Mouse (Mus musculus) forebrain, postnatal 0 days (tissue): ENCODE measurements around the gene Prpf8. TPM values are rescaled to one million over a fixed set of nuclear protein-coding genes. Genes with fewer than 3 reads are reported as not detected.

Source experiments
- ATAC-seq: fragments of 200-750 bp; cut with Nextera tagmentation; 2 replicates; pipeline ENCODE4 v1.8.0; 2017; ENCODE audit warnings: mild to moderate bottlenecking, moderate library complexity
- DNase-seq: peaks from one replicate; pipeline ENCODE4 v3.0.0-alpha.2; 2015
- H3K27ac ChIP-seq: fragments of 300-500 bp; sonication (generic); 2 replicates; pipeline ENCODE4 v1.5.1; 2014; ENCODE audit warnings: low read depth, mild to moderate bottlenecking, antibody characterized with exemption, low read length, moderate library complexity, mixed read lengths
- H3K27me3 ChIP-seq: fragments of 300-500 bp; sonication (generic); 2 replicates; pipeline ENCODE4 v1.6.1; 2014; ENCODE audit warnings: mild to moderate bottlenecking, low read length, mixed read lengths; ENCODE audit not compliant: insufficient read depth
- H3K36me3 ChIP-seq: fragments of 300-500 bp; sonication (generic); 2 replicates; pipeline ENCODE4 v1.6.1; 2014; ENCODE audit warnings: mild to moderate bottlenecking, moderate library complexity; ENCODE audit not compliant: insufficient read depth
- H3K4me1 ChIP-seq: fragments of 300-500 bp; sonication (generic); 2 replicates; pipeline ENCODE4 v1.6.1; 2014; ENCODE audit warnings: antibody characterized with exemption; ENCODE audit not compliant: insufficient read depth
- H3K4me2 ChIP-seq: fragments of 300-500 bp; sonication (generic); 2 replicates; pipeline ENCODE4 v1.6.1; 2014; ENCODE audit warnings: low read depth, mild to moderate bottlenecking, moderate library complexity
- H3K4me3 ChIP-seq: fragments of 300-500 bp; sonication (generic); 2 replicates; pipeline ENCODE4 v1.5.1; 2014; ENCODE audit warnings: low read depth, low read length, mixed read lengths
- H3K9ac ChIP-seq: fragments of 300-500 bp; sonication (generic); 2 replicates; pipeline ENCODE4 v1.6.1; 2014; ENCODE audit warnings: mild to moderate bottlenecking
- H3K9me3 ChIP-seq: fragments of 300-500 bp; sonication (generic); 2 replicates; pipeline ENCODE4 v1.6.1; 2016; ENCODE audit warnings: low read length
- CTCF ChIP-seq: sonication (generic); IDR thresholded peaks from 2 replicates; pipeline ENCODE4 v1.5.1; 2016; ENCODE audit warnings: antibody characterized with exemption, control low read depth, low read depth
- WGBS: fragments of 180-500 bp; shearing (Covaris S2); extraction: QIAGEN DNeasy Blood & Tissue Kit; methylation state at CpG from one replicate; pipeline ENCODE4 v1.1.7; 2014; 5-methylcytosine and 5-hydroxymethylcytosine counted together
- polyA plus RNA-seq: library from polyadenylated mRNA; unstranded; fragments of >200 nt; fragmentation: Nextera tagmentation; extraction: Ambion mirVana; gene quantifications from 2 replicates; pipeline ENCODE4 v1.2.1, GENCODE M21; 2015
- total RNA-seq: library from RNA; depleted of rRNA; stranded (reverse); fragments of >200 nt; gene quantifications from 2 replicates; pipeline ENCODE4 v1.2.3, GENCODE M21; 2014

Gene Prpf8
- total and polyA plus RNA-seq, 2 experiments from 2014 or later: 27.9 to 120 TPM

DNA sequence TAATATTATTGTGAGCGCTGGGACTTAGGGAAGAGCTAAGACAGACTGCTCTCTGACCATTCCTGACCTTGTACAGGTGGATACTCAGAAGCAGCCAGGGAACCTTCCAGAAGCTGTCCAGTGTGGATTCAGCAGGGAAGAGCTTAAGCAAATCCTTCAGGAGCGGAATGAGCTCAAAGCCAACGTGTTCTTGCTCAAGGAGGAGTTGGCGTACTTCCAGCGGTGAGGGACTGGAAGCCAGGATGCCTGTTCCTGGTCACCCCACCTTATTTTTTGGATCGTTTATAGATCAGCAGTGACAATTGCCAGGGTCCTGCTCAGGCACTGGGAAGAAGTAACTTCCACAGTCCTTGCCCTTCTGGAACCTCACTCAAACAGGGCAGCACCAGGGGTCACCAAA, 24.6 kb downstream of the Prpf8 start:
- H3K4me1 ChIP-seq: peaks cover 6% of the 10 kb centered on the region; the same call in 1 of the 2 replicates
- no peak overlapping the region for H3K4me2 ChIP-seq
- H3K4me3 ChIP-seq: no peak overlapping the region
- H3K9me3 ChIP-seq: no peaks in the 10 kb centered on the region
- H3K36me3 ChIP-seq: peaks cover 23% of the 10 kb centered on the region
- no peak for TF ChIP-seq CTCF
- 0 out of 2 replicates have a peak overlapping the region, but pooled peaks have one; percentile 79 for H3K27ac ChIP-seq
- H3K9ac ChIP-seq: no peak overlapping the region
- ATAC-seq: no peak
- no peak for DNase-seq
- 79% methylated on average over 6 of the region's 6 CpGs for WGBS
- no peaks in the 10 kb centered on the region for H3K27me3 ChIP-seq

GRCm38 (mm10) chr11:75512301-75513018, 25.8 kb downstream of the Prpf8 start:
- no peak overlapping the region for H3K9ac ChIP-seq
- TF ChIP-seq CTCF: no peak
- peaks cover 6% of the 10 kb centered on the region; the same call in 1 of the 2 replicates for H3K4me1 ChIP-seq
- H3K27ac ChIP-seq: no peak overlapping the region
- ATAC-seq (no peak), DNase-seq (no peak)
- H3K27me3 ChIP-seq: no peaks in the 10 kb centered on the region
- H3K9me3 ChIP-seq: no peaks in the 10 kb centered on the region
- H3K4me2 ChIP-seq: no peak overlapping the region
- WGBS: 83% methylated on average over 9 of the region's 9 CpGs
- H3K36me3 ChIP-seq: peaks cover 18% of the 10 kb centered on the region
- H3K4me3 ChIP-seq: no peak overlapping the region

DNA sequence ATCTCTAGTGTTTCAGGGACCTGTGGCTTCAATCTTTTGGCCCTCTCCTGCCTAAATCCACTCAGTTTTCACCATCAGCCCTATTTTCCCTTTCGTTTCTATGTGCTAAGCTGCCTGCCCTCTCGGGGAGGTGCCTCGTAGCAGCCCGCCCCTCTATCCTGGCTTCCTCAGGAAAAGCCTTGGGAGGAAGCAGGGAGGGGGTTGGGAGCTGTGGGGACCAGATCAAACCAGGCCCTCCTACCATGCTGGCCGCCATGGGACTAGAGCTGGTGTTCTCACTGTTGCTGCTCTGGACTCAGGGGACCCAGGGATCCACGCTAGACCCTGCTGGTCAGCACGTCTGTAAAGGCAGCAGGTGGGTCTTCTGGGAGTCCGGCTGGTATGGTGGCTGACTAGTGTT, 26.7 kb downstream of the Prpf8 start, which contains the start of gene Scarf1:
Gene Scarf1, plus strand, starts transcription at position 205 of the 400 bp plus-strand sequence.
- no peak for TF ChIP-seq CTCF
- no peaks in the 10 kb centered on the region for H3K27me3 ChIP-seq
- DNase-seq (no peak), ATAC-seq (no peak)
- H3K4me1 ChIP-seq: peaks cover 6% of the 10 kb centered on the region; the same call in 1 of the 2 replicates
- no peaks in the 10 kb centered on the region for H3K9me3 ChIP-seq
- WGBS: 60% methylated on average over 8 of the region's 8 CpGs
- H3K9ac ChIP-seq: no peak within 1 kb of the TSS
- H3K4me2 ChIP-seq: no peak within 1 kb of the TSS
- no peak within 1 kb of the TSS for H3K4me3 ChIP-seq
- peaks cover 10% of the 10 kb centered on the region for H3K36me3 ChIP-seq
- no peak within 1 kb of the TSS for H3K27ac ChIP-seq

- WGBS: 93% methylated on average over 25 of the region's 25 CpGs
- TF ChIP-seq CTCF: no peak
- no peak overlapping the region for H3K4me2 ChIP-seq
- H3K4me3 ChIP-seq: no peak overlapping the region
- DNase-seq: no peak
- no peak for ATAC-seq
- H3K36me3 ChIP-seq: no peaks in the 10 kb centered on the region
- H3K27ac ChIP-seq: no peak overlapping the region
- H3K9me3 ChIP-seq: no peaks in the 10 kb centered on the region
- H3K9ac ChIP-seq: no peak overlapping the region
- 0 out of 2 replicates have a peak, but pooled peaks cover under 1% of the 10 kb centered on the region for H3K4me1 ChIP-seq
- H3K27me3 ChIP-seq: no peaks in the 10 kb centered on the region
These were observed 28.6 kb downstream of the Prpf8 start for GRCm38 (mm10) chr11:75515186-75515585.

DNA sequence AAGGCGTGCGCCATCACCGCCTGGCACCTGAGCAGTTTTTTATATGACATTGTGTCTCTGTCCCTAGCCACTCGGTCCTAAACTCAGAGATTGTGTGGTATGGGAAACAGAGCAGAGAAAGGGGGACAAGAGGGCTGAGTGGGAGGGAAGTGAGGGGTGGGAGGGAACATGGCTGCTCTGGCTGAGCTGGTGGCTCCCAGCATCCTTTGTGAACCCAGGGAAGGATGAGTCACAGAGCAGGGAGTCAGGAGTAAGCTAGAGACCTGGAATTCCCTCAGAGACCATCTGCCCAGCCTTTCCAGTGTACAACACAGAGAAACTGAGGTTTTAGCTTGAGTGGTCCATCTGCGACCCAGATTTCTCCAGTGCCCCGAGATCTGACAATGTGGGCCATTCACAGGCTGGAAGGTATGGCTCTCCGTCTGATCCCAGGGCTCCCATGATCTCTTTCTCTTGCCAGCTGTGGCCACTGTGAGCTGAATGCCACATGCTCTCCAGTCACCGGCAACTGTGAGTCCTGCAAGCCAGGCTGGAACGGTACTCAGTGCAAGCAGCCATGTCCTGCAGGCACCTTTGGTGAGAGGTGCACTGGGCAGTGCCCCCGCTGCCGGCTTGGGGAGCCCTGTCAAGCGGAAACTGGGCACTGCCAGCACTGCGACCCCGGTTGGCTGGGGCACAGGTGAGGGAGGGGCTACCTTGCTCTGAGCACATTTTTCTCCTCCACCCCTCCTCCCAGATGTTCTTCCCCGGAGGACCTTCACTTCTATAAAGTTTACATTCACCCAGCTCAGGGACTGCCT, 33.4 kb downstream of the Prpf8 start:
- ATAC-seq (no peak), DNase-seq (no peak)
- no peak for TF ChIP-seq CTCF
- no peak overlapping the region for H3K9ac ChIP-seq
- WGBS: 83% methylated on average over 15 of the region's 15 CpGs
- no peaks in the 10 kb centered on the region for H3K36me3 ChIP-seq
- H3K27ac ChIP-seq: no peak overlapping the region
- H3K4me3 ChIP-seq: no peak overlapping the region
- H3K9me3 ChIP-seq: no peaks in the 10 kb centered on the region
- H3K4me1 ChIP-seq: no peaks in the 10 kb centered on the region
- no peaks in the 10 kb centered on the region for H3K27me3 ChIP-seq
- no peak overlapping the region for H3K4me2 ChIP-seq

DNA sequence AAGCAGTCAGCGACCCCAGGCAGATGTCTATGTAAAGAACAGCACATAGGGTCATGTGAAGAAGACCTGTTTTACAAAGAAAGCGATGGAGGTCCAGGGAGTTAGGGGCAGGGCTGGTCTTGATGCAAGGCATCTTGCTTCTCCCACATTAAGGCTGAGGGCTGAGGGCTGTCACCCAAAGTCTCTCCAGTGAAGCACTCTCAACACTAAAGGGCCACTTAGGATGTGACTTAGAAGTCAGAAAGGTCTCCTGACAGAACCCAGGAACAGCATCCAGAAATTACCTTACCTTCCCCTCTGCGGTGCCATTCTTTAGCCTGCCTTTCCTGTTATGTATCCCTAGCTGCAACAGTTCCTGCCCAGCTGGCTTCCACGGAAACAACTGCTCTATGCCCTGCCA, 35.0 kb downstream of the Prpf8 start:
- no peak for DNase-seq
- H3K9me3 ChIP-seq: no peaks in the 10 kb centered on the region
- 84% methylated on average over 4 of the region's 4 CpGs for WGBS
- H3K4me1 ChIP-seq: no peaks in the 10 kb centered on the region
- no peak overlapping the region for H3K4me2 ChIP-seq
- H3K4me3 ChIP-seq: no peak overlapping the region
- no peak for ATAC-seq
- no peak overlapping the region for H3K27ac ChIP-seq
- no peaks in the 10 kb centered on the region for H3K27me3 ChIP-seq
- H3K36me3 ChIP-seq: no peaks in the 10 kb centered on the region
- no peak for TF ChIP-seq CTCF
- no peak overlapping the region for H3K9ac ChIP-seq

DNA sequence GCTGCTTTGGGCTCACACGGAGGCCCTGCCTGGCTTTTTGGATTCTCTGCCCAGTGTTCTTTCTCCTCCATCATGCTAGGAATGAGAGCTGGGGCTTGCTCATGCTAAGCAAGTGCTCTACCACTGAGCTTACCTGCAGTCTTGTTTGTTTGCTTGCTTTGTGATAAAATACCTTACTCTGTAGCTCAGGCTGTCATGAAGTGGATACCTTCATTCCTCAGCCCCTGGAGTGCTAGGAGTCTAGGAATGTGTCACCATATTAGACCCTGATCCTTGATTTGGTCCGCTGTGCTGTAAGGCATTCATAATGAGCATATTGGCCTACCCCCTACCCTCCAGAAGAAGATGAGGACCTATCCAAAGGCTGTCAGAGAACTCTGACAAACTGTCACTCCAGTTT, 36.2 kb downstream of the Prpf8 start:
- Histone ChIP-seq H3K36me3 (no peaks in the 10 kb centered on the region), H3K4me3 (no peak overlapping the region), H3K27ac (no peak overlapping the region), H3K9ac (no peak overlapping the region), H3K27me3 (no peaks in the 10 kb centered on the region), H3K9me3 (no peaks in the 10 kb centered on the region), H3K4me1 (no peaks in the 10 kb centered on the region), H3K4me2 (no peak overlapping the region)
- ATAC-seq (no peak), DNase-seq (no peak)
- WGBS: 92% methylated on average over 2 of the region's 2 CpGs
- no peak for TF ChIP-seq CTCF
